Mouse (Mus musculus) small intestine, adult 2 months (tissue): ENCODE results near the gene Slc17a1. TPM values are rescaled to one million over a fixed set of nuclear protein-coding genes. Genes with fewer than 3 reads are reported as not detected.

ENCODE experiments used
- H3K27ac ChIP-seq: fragments of 200-500 bp; 2 replicates; pipeline ENCODE4 v1.5.1; 2012; ENCODE audit warnings: low read depth, low read length, control low read depth, inconsistent platforms; ENCODE audit not compliant: insufficient read depth
- H3K27me3 ChIP-seq: fragments of 200-500 bp; 2 replicates; pipeline ENCODE4 v1.6.1; 2012; ENCODE audit warnings: mild to moderate bottlenecking, moderate library complexity, low read length, inconsistent platforms; ENCODE audit not compliant: control insufficient read depth, insufficient read depth
- H3K36me3 ChIP-seq: fragments of 200-500 bp; 2 replicates; pipeline ENCODE4 v1.6.1; 2012; ENCODE audit warnings: mild to moderate bottlenecking, low read length, control low read depth, inconsistent platforms; ENCODE audit not compliant: control insufficient read depth, insufficient read depth
- H3K4me1 ChIP-seq: fragments of 200-500 bp; 2 replicates; pipeline ENCODE4 v1.6.1; 2012; ENCODE audit warnings: low read length, inconsistent platforms, mixed read lengths; ENCODE audit not compliant: control insufficient read depth, insufficient read depth, insufficient read length
- H3K4me3 ChIP-seq: fragments of 200-500 bp; 2 replicates; pipeline ENCODE4 v1.5.1; 2012; ENCODE audit warnings: low read depth, mild to moderate bottlenecking, control low read depth, inconsistent platforms, low read length, moderate library complexity
- CTCF ChIP-seq: fragments of 200-500 bp; IDR thresholded peaks from 2 replicates; pipeline ENCODE4 v1.5.1; 2012; ENCODE audit warnings: low read depth, mild to moderate bottlenecking, control low read depth, inconsistent platforms, low read length, moderate library complexity, mixed read lengths; ENCODE audit not compliant: insufficient replicate concordance, insufficient read length; ENCODE audit errors: extremely low read depth
- POLR2A ChIP-seq: fragments of 200-500 bp; IDR thresholded peaks from 2 replicates; pipeline ENCODE4 v1.6.1; 2012; ENCODE audit warnings: low read depth, mild to moderate bottlenecking, control low read depth, inconsistent platforms, low read length, moderate library complexity
- WGBS: fragments of 180-500 bp; shearing (Covaris S2); methylation state at CpG from one replicate; pipeline ENCODE4 v1.1.7; 2018; 5-methylcytosine and 5-hydroxymethylcytosine counted together
- polyA plus RNA-seq: library from polyadenylated mRNA; depleted of rRNA; stranded (reverse); fragments of >200 nt; gene quantifications from 2 replicates; pipeline ENCODE4 v1.2.3, GENCODE M21; 2012

Slc17a1 gene
- polyA plus RNA-seq, 1 experiment, result not detected

DNA sequence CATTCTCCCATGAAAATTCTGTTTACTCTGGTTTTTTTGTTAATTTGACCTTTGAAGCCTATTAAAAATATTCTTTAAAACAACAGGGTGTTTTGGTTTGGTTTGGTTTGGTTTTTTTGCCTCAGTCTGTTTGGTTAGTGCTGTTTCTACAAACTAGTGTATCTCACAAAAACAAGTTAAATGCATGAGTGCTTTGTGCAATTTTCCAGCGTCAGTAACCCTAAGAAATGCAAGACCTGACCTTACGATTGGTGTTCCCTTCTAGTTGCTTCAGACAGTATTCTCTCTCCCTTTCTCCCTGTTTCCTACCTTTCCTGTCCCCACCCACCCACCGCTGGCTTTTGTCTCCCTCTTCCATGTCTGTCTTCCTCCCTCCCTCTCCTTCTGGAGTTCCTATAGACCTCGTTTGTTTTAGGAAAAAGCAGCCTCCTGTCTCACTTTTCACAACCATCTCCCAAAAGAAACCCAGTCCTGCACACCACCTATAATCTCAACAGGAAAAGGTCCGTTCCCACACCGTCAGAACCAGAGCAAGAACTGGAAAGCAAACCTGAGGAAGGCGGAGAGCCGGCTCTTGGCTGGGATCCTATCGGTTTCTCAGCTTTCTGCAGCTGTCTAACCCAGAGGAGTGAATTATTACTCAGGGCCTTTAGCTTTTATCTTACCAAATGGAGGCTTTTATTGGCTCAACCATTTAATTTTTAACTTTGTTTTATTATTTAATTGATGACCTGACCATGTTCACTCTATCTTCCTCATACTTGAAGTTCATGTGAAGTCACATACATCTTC is 47.0 kb downstream of the Slc17a1 start, which contains the start of gene Slc17a4:
TSS of gene Slc17a4 (minus strand) at position 634 of the 792 bp plus-strand sequence.
- H3K36me3 ChIP-seq, result no peaks in the 10 kb centered on the region
- TF ChIP-seq CTCF (no peak), POLR2A (peak; percentile 27; the same call in 1 of the 2 replicates)
- 20% methylated on average over 9 of the region's 9 CpGs for WGBS
- H3K27me3 ChIP-seq, result no peaks in the 10 kb centered on the region
- H3K27ac ChIP-seq, result peak within 1 kb of the TSS; percentile 92
- H3K4me1 ChIP-seq, result peaks cover 29% of the 10 kb centered on the region
- H3K4me3 ChIP-seq, result peak within 1 kb of the TSS; percentile 54

DNA sequence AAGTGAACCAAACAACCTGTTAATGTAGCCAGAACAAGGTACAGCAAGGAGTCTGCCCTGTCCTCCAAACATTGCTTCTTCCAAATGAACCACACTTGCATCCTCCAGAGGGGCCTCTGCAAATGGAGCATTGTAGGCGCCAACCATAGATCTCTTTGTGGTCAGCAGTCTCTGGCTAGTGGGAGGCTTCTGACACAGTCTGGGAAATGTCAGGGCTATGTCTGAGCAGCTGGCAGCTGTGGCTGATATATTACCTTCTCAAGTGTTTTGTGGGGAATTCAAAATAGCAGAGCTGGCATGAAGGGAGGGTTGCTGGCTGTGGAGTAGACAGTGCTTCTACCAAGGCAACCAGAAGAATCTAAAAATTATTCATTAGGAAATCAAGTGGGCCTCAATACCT is 48.6 kb downstream of the Slc17a1 start:
- no peaks in the 10 kb centered on the region for H3K27me3 ChIP-seq
- 85% methylated on average over 1 of the region's 1 CpGs for WGBS
- H3K36me3 ChIP-seq, result no peaks in the 10 kb centered on the region
- TF ChIP-seq POLR2A (no peak), CTCF (no peak)
- H3K27ac ChIP-seq, result no peak overlapping the region
- H3K4me3 ChIP-seq, result no peak overlapping the region
- H3K4me1 ChIP-seq, result peaks cover 28% of the 10 kb centered on the region

DNA sequence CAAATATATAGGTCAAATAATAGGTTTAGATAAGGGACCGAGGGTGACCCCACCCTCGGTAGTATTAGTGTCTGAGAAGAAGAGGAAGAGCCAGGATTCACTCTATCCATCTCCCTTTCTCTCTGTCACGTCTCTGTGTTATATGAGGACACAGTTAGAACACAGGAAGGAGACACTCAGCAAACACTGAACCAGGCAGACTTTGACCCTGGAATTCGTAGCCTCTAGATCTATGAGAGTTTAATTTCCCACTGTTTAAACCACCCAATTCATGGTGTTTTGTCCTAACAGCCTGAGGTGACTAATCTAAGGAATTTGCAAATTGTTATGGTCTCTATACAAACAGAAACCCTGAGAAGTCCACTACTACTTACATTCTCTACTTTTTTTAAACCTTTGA is 50.1 kb downstream of the Slc17a1 start:
- TF ChIP-seq POLR2A (no peak), CTCF (no peak)
- WGBS, result 12% methylated on average over 4 of the region's 4 CpGs
- Histone ChIP-seq H3K4me1 (peaks cover 21% of the 10 kb centered on the region), H3K4me3 (no peak overlapping the region), H3K36me3 (no peaks in the 10 kb centered on the region), H3K27ac (peak overlapping the region; percentile 19; the same call in 1 of the 2 replicates), H3K27me3 (no peaks in the 10 kb centered on the region)

DNA sequence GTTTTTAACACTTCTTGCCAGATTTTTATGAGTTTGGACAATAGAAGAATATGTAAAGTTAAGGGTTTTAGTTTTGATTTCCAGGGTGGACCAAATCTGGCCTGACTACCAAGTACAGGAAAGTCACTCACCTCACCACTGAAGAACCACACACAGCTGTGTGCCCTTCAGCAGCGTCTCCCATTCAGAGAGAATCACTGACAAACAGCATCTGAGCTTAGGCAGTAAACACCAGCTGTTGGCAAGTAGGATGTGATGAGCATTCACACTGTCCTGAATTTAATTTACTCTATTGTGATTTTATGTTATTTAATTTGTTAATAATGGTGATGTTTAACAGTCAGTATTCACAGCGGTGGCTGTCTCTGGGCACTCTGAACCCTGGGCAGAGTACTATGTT is 58.2 kb downstream of the Slc17a1 start:
- H3K4me1 ChIP-seq, result peaks cover 10% of the 10 kb centered on the region; the same call in 1 of the 2 replicates
- whole genome bisulfite sequencing, result 77% methylated on average over 2 of the region's 2 CpGs
- no peaks in the 10 kb centered on the region for H3K36me3 ChIP-seq
- TF ChIP-seq POLR2A (no peak), CTCF (no peak)
- no peaks in the 10 kb centered on the region for H3K27me3 ChIP-seq
- H3K27ac ChIP-seq, result no peak overlapping the region
- no peak overlapping the region for H3K4me3 ChIP-seq

DNA sequence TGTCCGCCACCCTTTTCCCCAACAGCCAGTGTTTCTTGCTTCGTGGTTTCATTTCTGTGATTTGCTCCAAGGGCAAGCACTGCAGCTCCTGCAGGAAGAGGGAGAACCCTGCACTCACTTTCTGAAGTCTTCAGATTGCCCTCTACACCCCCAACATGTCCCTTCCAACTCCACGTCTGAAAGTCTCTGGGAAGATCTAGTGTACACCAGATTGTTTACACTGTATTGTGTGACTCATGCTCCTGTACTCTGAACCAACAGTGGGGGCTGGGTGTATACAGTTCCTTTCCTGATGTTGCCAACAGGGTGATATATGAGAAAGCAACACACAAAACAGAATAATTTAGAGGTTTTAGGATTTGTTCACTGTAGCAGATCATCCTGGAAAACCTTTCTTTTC is 61.1 kb downstream of the Slc17a1 start:
- TF ChIP-seq POLR2A, result no peak
- TF ChIP-seq CTCF, result no peak
- Histone ChIP-seq H3K4me3 (peak overlapping the region; percentile 44), H3K27ac (peak overlapping the region; percentile 41; the same call in 1 of the 2 replicates), H3K27me3 (no peaks in the 10 kb centered on the region), H3K4me1 (peaks cover 10% of the 10 kb centered on the region; the same call in 1 of the 2 replicates), H3K36me3 (no peaks in the 10 kb centered on the region)
- WGBS, result 10% methylated on average over 3 of the region's 3 CpGs

DNA sequence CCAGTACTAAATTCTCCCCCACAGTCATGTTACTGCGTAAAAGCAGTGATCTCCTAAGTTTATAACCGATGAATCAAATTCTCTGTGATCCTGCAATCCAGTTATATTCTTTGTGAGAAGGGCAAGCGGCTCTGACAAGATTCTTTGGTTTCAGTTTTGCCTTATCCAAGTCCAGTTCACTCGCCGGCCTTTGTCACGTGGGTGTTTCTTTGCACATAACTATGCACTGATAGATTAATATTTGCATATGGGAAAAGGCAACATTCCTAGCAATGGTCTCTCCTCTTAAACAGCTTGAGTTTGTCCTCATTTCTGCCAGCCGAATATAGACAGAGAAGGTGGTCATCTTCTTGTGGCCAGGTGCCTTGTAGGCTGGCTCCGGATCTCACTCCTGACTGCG is 62.9 kb downstream of the Slc17a1 start:
- Histone ChIP-seq H3K4me1 (peaks cover 10% of the 10 kb centered on the region; the same call in 1 of the 2 replicates), H3K27ac (peak overlapping the region; percentile 65), H3K4me3 (peak overlapping the region; percentile 46), H3K27me3 (no peaks in the 10 kb centered on the region), H3K36me3 (no peaks in the 10 kb centered on the region)
- no peak for TF ChIP-seq POLR2A
- no peak for TF ChIP-seq CTCF
- 34% methylated on average over 9 of the region's 9 CpGs for WGBS

DNA sequence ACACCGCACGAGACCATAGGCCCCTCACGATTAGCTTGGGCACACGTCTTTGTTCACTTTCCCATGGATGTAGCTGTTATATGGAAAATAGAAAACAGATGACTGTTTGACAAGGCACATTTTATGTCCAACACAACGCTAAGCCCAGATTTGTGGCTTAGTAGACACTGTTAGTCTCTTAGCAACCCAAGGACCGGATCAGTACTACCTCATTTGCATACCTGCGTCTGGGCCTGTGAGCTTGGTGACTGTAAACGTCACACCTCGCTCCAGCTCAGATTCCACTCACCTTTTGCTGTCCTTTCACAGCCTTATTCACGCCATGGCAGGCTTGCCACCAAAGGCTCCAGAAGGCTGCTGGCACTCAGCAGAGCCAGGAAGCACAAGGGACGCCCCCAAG is 63.4 kb downstream of the Slc17a1 start:
- H3K27ac ChIP-seq, result peak overlapping the region; percentile 65
- H3K4me3 ChIP-seq, result peak overlapping the region; percentile 46
- TF ChIP-seq POLR2A (no peak), CTCF (no peak)
- no peaks in the 10 kb centered on the region for H3K36me3 ChIP-seq
- WGBS, result 48% methylated on average over 11 of the region's 11 CpGs
- H3K4me1 ChIP-seq, result peaks cover 10% of the 10 kb centered on the region; the same call in 1 of the 2 replicates
- H3K27me3 ChIP-seq, result no peaks in the 10 kb centered on the region
